Mouse (Mus musculus) ES-Bruce4 (cell line): Measurements from ENCODE around the gene Abca8a.

ENCODE experiments used
- CTCF ChIP-seq: IDR thresholded peaks from one replicate; pipeline ENCODE4 v1.8.1; 2011; ENCODE audit warnings: low read depth, low read length
- POLR2A ChIP-seq: IDR thresholded peaks from one replicate; pipeline ENCODE4 v1.8.1; 2011; ENCODE audit warnings: low read length; ENCODE audit not compliant: insufficient read depth

- no peak for TF ChIP-seq POLR2A
- TF ChIP-seq CTCF, result no peak
These were observed 35.7 kb downstream of the Abca8a start for GRCm38 (mm10) chr11:110060127-110060526.
